In genomic region chr14:78548807-78549206, GRCm38 (mm10) we compare ENCODE assay signal across 14 mouse cellular contexts. TPM values are rescaled to one million over a fixed set of nuclear protein-coding genes. Genes with fewer than 3 reads are reported as not detected.
DNase-seq lines count a peak whose midpoint lies in the region; ATAC-seq and TF ChIP-seq lines count a peak whose summit lies in the region.
"Had no signal": no experiment of that assay in that cellular context is flagged by ENCODE, and none has a peak within 500 bp of the region (broad histone marks: within the 10 kb centered on the region; RNA-seq: fewer than 3 reads in every experiment).

No protein-coding gene starts in this region.

- 17% methylated on average over 6 of the region's 6 CpGs for WGBS in heart, embryonic 14.5 days
- 19% methylated on average over 6 of the region's 6 CpGs for WGBS in lung, embryonic 16.5 days
- WGBS in stomach, postnatal 0 days = 54% methylated on average over 6 of the region's 6 CpGs

- TF ChIP-seq CTCF in stomach, postnatal 0 days (IDR thresholded peaks at IDR 0.05; ENCODE audit: low read depth) = no peak

- peak overlapping the region; percentile 41 for H3K4me2 ChIP-seq in heart, embryonic 14.5 days (ENCODE audit: low read length)
- peak overlapping the region; percentile 14; the same call in 1 of the 2 replicates for H3K4me2 ChIP-seq in lung, embryonic 16.5 days (ENCODE audit: low read depth, low read length)
- no peak overlapping the region for H3K4me2 ChIP-seq in stomach, postnatal 0 days (replicated peaks; ENCODE audit: low read depth)
- H3K4me2 ChIP-seq: forebrain, embryonic 15.5 days; hindbrain, embryonic 15.5 days; midbrain, embryonic 13.5 days had no signal

- no peaks in the 10 kb centered on the region for H3K27me3 ChIP-seq in heart, embryonic 14.5 days (ENCODE audit: control insufficient read depth, insufficient read depth, low read length)
- no peaks in the 10 kb centered on the region for H3K27me3 ChIP-seq in lung, embryonic 16.5 days (ENCODE audit: control insufficient read depth, insufficient read depth, low read depth, low read length)
- H3K27me3 ChIP-seq in stomach, postnatal 0 days (ENCODE audit: control insufficient read depth, insufficient read depth, low read length) = no peaks in the 10 kb centered on the region
- H3K27me3 ChIP-seq: forebrain, embryonic 15.5 days; hindbrain, embryonic 15.5 days; midbrain, embryonic 13.5 days had no signal

- H3K27ac ChIP-seq in heart, embryonic 14.5 days (replicated peaks in 1 of 2; ENCODE audit: control insufficient read depth in 1 of 2, insufficient read depth in 1 of 2, low read depth in 2 of 2, low read length in 2 of 2) = peak overlapping the region; percentile 91
- peak overlapping the region; percentile 46 for H3K27ac ChIP-seq in lung, embryonic 16.5 days (ENCODE audit: low read length)
- H3K27ac ChIP-seq in stomach, postnatal 0 days (replicated peaks) = peak overlapping the region; percentile 30; the same call in 1 of the 2 replicates
- H3K27ac ChIP-seq: forebrain, embryonic 15.5 days; hindbrain, embryonic 15.5 days; midbrain, embryonic 13.5 days had no signal

- DNase-seq in testis, postnatal 10 days (ENCODE audit: low spot score) = peak; percentile 24
- DNase-seq in testis, postnatal 14 days (ENCODE audit: low spot score) = no peak
- no peak for DNase-seq in stomach, postnatal 0 days (ENCODE audit: low spot score)
- DNase-seq in layer of hippocampus, postnatal 25 days (ENCODE audit: extremely low spot score in 1 of 2, low spot score in 1 of 2) = no peak
- DNase-seq in adrenal gland, postnatal 4 days (ENCODE audit: low spot score in 2 of 2) = no peak
- DNase-seq in kidney, adult 9 months = no peak
- DNase-seq: kidney, postnatal 4 days; thymus, postnatal 14 days had no signal

- no peak overlapping the region for H3K4me3 ChIP-seq in heart, embryonic 14.5 days (ENCODE audit: control insufficient read depth in 1 of 2, insufficient read depth in 1 of 2, low read depth in 1 of 2, low read length in 2 of 2)
- H3K4me3 ChIP-seq in lung, embryonic 16.5 days (ENCODE audit: low read length) = no peak overlapping the region
- no peak overlapping the region for H3K4me3 ChIP-seq in stomach, postnatal 0 days (ENCODE audit: low read depth, low read length)
- H3K4me3 ChIP-seq: forebrain, embryonic 15.5 days; hindbrain, embryonic 15.5 days; midbrain, embryonic 13.5 days had no signal

- H3K9me3 ChIP-seq in heart, embryonic 14.5 days (ENCODE audit: control insufficient read depth, low read length) = no peaks in the 10 kb centered on the region
- no peaks in the 10 kb centered on the region for H3K9me3 ChIP-seq in lung, embryonic 16.5 days (ENCODE audit: control insufficient read depth, low read length)
- no peaks in the 10 kb centered on the region for H3K9me3 ChIP-seq in stomach, postnatal 0 days (ENCODE audit: control insufficient read depth, low read length)
- H3K9me3 ChIP-seq: forebrain, embryonic 15.5 days; hindbrain, embryonic 15.5 days; midbrain, embryonic 13.5 days had no signal

- no peak for TF ChIP-seq EP300 in stomach, postnatal 0 days (optimal IDR thresholded peaks at IDR 0.05)

- peak overlapping the region; percentile 41; the same call in 1 of the 2 replicates for H3K9ac ChIP-seq in heart, embryonic 14.5 days (ENCODE audit: low read length)
- no peak overlapping the region for H3K9ac ChIP-seq in lung, embryonic 16.5 days (ENCODE audit: low read length)
- H3K9ac ChIP-seq in stomach, postnatal 0 days (ENCODE audit: low read length) = no peak overlapping the region
- H3K9ac ChIP-seq: forebrain, embryonic 15.5 days; hindbrain, embryonic 15.5 days; midbrain, embryonic 13.5 days had no signal

- no peaks in the 10 kb centered on the region for H3K36me3 ChIP-seq in heart, embryonic 14.5 days (ENCODE audit: control insufficient read depth, insufficient read depth, low read length)
- H3K36me3 ChIP-seq in lung, embryonic 16.5 days (ENCODE audit: control insufficient read depth, insufficient read depth, low read length) = no peaks in the 10 kb centered on the region
- no peaks in the 10 kb centered on the region for H3K36me3 ChIP-seq in stomach, postnatal 0 days (ENCODE audit: control insufficient read depth, insufficient read depth, low read length)
- H3K36me3 ChIP-seq: forebrain, embryonic 15.5 days; hindbrain, embryonic 15.5 days; midbrain, embryonic 13.5 days had no signal

- H3K4me1 ChIP-seq in heart, embryonic 14.5 days (ENCODE audit: control insufficient read depth in 2 of 2, insufficient read depth in 2 of 2, low read length in 2 of 2) = peaks cover 11 to 13% of the 10 kb centered on the region in 2 experiments
- H3K4me1 ChIP-seq in lung, embryonic 16.5 days (replicated peaks; ENCODE audit: control insufficient read depth, insufficient read depth, low read length) = peaks cover 11% of the 10 kb centered on the region
- no peaks in the 10 kb centered on the region for H3K4me1 ChIP-seq in stomach, postnatal 0 days (replicated peaks; ENCODE audit: control insufficient read depth, insufficient read depth)
- H3K4me1 ChIP-seq: forebrain, embryonic 15.5 days; hindbrain, embryonic 15.5 days; midbrain, embryonic 13.5 days had no signal

- peak; percentile 87 for ATAC-seq in heart, embryonic 14.5 days (ENCODE audit: insufficient number of reproducible peaks, insufficient read depth, low FRiP score, low read depth)
- ATAC-seq in lung, embryonic 16.5 days (ENCODE audit: low read depth) = peak; percentile 89
- ATAC-seq in stomach, postnatal 0 days (ENCODE audit: low FRiP score, low TSS enrichment) = no peak
- ATAC-seq: activated CD4-positive, CD25-positive, alpha-beta regulatory T cell, adult 4 months; forebrain, embryonic 15.5 days; midbrain, embryonic 13.5 days had no signal

RNA-seq across cellular contexts. Expression of gene Akap11, which starts 12.2 kb away (rescaled TPM):
- 13.4 and 14.0 TPM in 2 replicates for polyA plus RNA-seq in heart, embryonic 14.5 days (2014; fragmentation: Nextera tagmentation; extraction: Ambion mirVana)
- 18.1 and 19.1 TPM in 2 replicates for polyA plus RNA-seq in lung, embryonic 16.5 days (2015; fragmentation: Nextera tagmentation; extraction: Ambion mirVana)
- polyA plus RNA-seq in stomach, postnatal 0 days (2015; fragmentation: Nextera tagmentation; extraction: Ambion mirVana) = 6.0 TPM in 2 replicates
- total RNA-seq in layer of hippocampus, postnatal 25 days (2021) = 100 to 1,000 TPM; 184 to 194 TPM
- 10 to 100 TPM; 51.0 to 53.9 TPM for total RNA-seq in adrenal gland, postnatal 4 days (2021)

Comparison
In these comparisons a context has a peak if more than half of its experiments do, and no peak if none do; other contexts are left out.
1. H3K27ac ChIP-seq: peak in every context shown above with its lines; median percentile 91 in heart, embryonic 14.5 days; 46 in lung, embryonic 16.5 days; 30 in stomach, postnatal 0 days.